Mouse (Mus musculus): ENCODE measurements around the gene Hyal1.

DNA sequence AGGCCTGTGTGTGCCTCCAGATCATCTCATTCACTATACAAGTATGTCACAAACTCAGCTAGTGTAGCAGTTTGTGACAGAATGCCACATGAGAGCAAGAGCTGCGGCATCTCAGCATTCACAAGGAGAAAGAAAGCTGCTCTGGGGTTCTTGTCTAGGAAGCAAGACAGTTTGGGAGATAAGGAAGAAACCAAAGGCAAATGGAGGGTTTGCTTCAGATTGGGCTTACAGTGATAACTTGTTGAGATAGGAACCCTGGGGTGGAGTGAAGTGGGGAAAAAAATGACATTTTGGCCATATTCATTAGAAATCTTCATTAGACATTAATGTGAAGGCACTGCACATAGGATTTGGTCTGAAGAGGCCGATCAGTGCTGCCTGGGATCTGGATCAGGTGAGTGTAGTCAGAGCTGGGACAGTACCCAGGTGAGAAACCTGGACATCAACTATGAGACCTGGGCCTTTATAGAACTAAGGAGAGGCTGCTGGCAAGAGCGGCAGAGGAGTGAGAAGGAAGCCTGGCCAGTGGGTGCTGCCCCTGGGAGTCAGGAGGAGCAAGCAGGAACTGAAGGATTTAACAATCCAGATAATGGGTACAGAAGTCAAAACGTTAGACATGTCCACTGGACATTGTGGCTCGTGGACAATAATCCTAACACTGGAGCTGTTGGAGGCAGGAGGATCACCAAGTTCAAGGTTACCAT lies 23.9 kb upstream of the Hyal1 start:
- TF ChIP-seq E2F4 (IDR thresholded peaks at IDR 0.05; ENCODE audit: borderline replicate concordance, low read depth, low read length) (no peak), MAZ (IDR thresholded peaks at IDR 0.05; ENCODE audit: low read depth, low read length) (peak; percentile 36; the same call in 1 of the 2 replicates), TAL1 (IDR thresholded peaks at IDR 0.05; ENCODE audit: low read length) (no peak), GABPA (IDR thresholded peaks at IDR 0.05; ENCODE audit: low read depth, low read length) (no peak), POLR2A (IDR thresholded peaks at IDR 0.05; ENCODE audit: control insufficient read depth in 1 of 2, insufficient read depth in 1 of 2, low read depth in 1 of 2, low read length in 2 of 2, poor library complexity in 1 of 2) (no peak)

All from MEL (cell line).